Mouse (Mus musculus) large intestine, adult 2 months (tissue): ENCODE measurements around the gene Grin3b. TPM values are rescaled to one million over a fixed set of nuclear protein-coding genes. Genes with fewer than 3 reads are reported as not detected.

Experiments used
- DNase-seq: peaks from one replicate; pipeline ENCODE4 v3.0.0-alpha.2; 2012; ENCODE audit warnings: low read depth, low spot score
- WGBS: fragments of 180-500 bp; shearing (Covaris S2); methylation state at CpG from one replicate; pipeline ENCODE4 v1.1.7; 2018; 5-methylcytosine and 5-hydroxymethylcytosine counted together
- polyA plus RNA-seq: library from polyadenylated mRNA; depleted of rRNA; stranded (reverse); fragments of >200 nt; gene quantifications from 2 replicates; pipeline ENCODE4 v1.2.3, GENCODE M21; 2012; rRNA removed

Gene Grin3b
- not detected in 2 replicates for polyA plus RNA-seq

- no peak for DNase-seq
- WGBS: 6% methylated on average over 47 of the region's 47 CpGs
Observed at GRCm38 (mm10) chr10:79970415-79971182, at the start of gene Grin3b. Gene Grin3b, plus strand, starts transcription at chr10:79970715.

- no peak for DNase-seq
- WGBS: 10% methylated on average over 41 of the region's 41 CpGs
Observed at GRCm38 (mm10) chr10:79920958-79921535, 49.5 kb upstream of the Grin3b start, which contains the start of gene R3hdm4. Gene R3hdm4, minus strand, starts transcription at chr10:79921208.

GRCm38 (mm10) chr10:79921572-79921971 is 48.9 kb upstream of the Grin3b start:
- 29% methylated on average over 34 of the region's 34 CpGs for whole genome bisulfite sequencing
- DNase-seq: no peak

GRCm38 (mm10) chr10:79924998-79925784 is 45.3 kb upstream of the Grin3b start:
- DNase-seq: no peak
- 12% methylated on average over 29 of the region's 29 CpGs for WGBS

GRCm38 (mm10) chr10:79925785-79926490 is 44.6 kb upstream of the Grin3b start:
- no peak for DNase-seq
- 4% methylated on average over 15 of the region's 15 CpGs for WGBS

GRCm38 (mm10) chr10:79926491-79927323 is 43.8 kb upstream of the Grin3b start, which contains the start of gene Arid3a:
Gene Arid3a, plus strand, starts transcription at chr10:79927043.
- WGBS: under 1% methylated on average over 63 of the region's 63 CpGs
- DNase-seq: no peak

- no peak for DNase-seq
- WGBS: under 1% methylated on average over 54 of the region's 54 CpGs
Observed at GRCm38 (mm10) chr10:79927324-79928029, 43.0 kb upstream of the Grin3b start.

- WGBS: 2% methylated on average over 29 of the region's 29 CpGs
- DNase-seq: no peak
Observed at GRCm38 (mm10) chr10:79928030-79928694, 42.4 kb upstream of the Grin3b start.

GRCm38 (mm10) chr10:79928907-79929701 is 41.4 kb upstream of the Grin3b start:
- no peak for DNase-seq
- 48% methylated on average over 9 of the region's 9 CpGs for WGBS

GRCm38 (mm10) chr10:79929967-79930825 is 40.3 kb upstream of the Grin3b start:
- no peak for DNase-seq
- WGBS: 76% methylated on average over 18 of the region's 18 CpGs

- WGBS: 92% methylated on average over 16 of the region's 16 CpGs
- no peak for DNase-seq
Observed at GRCm38 (mm10) chr10:79930826-79931186, 39.7 kb upstream of the Grin3b start.

GRCm38 (mm10) chr10:79931797-79932196 is 38.7 kb upstream of the Grin3b start:
- no peak for DNase-seq
- WGBS: 85% methylated on average over 9 of the region's 9 CpGs

GRCm38 (mm10) chr10:79932736-79933135 is 37.8 kb upstream of the Grin3b start:
- 33% methylated on average over 8 of the region's 8 CpGs for WGBS
- DNase-seq: no peak

- no peak for DNase-seq
- WGBS: 37% methylated on average over 9 of the region's 9 CpGs
Observed at GRCm38 (mm10) chr10:79933145-79933679, 37.3 kb upstream of the Grin3b start.

GRCm38 (mm10) chr10:79933861-79934260 is 36.7 kb upstream of the Grin3b start:
- no peak for DNase-seq
- WGBS: 42% methylated on average over 6 of the region's 6 CpGs

- no peak for DNase-seq
- WGBS: 9% methylated on average over 13 of the region's 13 CpGs
Observed at GRCm38 (mm10) chr10:79934272-79934721, 36.2 kb upstream of the Grin3b start.
